Mouse (Mus musculus): ENCODE measurements at regions not wholly inside any gene's neighbourhood (a gene's known extent, or its start where the extent isn't known, plus 50 kb on each side); places are given as distances from the start of the nearest gene placed in this dataset.

DNA sequence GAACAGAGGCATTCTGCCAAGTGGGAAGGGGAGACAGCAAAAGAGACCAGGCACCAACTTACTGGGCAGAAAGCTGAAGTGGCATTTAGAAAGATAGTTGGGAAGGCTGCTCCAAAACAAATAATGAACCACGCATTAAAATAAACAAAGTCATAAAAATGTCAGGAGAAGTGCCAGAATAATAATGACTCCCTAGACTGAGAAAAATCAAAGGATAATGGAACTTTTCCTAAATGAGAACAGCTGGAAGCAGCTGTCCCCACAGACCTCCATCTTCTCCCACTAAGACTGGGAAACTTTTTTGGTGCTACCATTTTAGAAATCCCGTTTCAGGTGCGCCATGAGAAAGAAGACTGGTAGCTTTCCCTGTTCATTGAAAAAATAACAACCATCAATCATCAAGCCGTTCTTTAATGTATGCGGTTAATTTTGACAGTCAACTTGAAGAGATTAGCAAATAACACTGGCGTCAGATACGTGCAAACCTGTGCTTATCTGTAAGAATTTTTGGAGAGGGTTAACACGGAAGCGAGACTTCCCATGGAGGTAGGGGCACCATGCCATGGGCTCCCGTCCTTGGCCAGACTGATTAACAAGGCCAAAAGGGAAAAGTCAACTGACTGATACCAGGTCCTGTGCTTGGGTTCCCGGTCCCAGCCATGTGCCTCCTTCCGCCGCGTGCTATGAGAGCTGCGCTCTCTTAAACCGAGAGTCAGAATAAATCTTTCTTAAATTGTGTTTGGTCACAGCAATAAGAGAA lies 286.1 kb upstream of the Id4 start:
- DNase-seq (ENCODE audit: low spot score), result no peak

DNA sequence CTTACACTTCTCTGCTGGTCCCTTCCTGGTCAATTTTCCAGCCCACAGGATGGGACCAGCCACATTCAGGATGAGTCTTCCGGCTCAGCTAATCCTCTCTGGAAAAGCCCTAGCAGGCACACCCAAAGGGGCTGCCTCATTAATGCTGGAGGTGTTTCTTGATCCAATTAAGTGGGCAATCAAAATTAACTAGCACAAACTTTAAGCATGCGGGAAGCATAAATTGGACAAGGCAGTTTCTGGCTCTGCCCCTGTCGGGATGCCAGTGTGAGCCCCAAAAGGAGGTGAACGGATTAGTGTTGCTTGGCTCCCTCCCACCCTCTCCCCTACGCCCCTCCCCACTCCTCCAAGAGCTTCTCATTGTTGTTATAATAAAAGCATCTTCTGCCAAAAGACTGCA lies 262.5 kb upstream of the Id4 start:
- no peak for DNase-seq (ENCODE audit: low spot score)

DNA sequence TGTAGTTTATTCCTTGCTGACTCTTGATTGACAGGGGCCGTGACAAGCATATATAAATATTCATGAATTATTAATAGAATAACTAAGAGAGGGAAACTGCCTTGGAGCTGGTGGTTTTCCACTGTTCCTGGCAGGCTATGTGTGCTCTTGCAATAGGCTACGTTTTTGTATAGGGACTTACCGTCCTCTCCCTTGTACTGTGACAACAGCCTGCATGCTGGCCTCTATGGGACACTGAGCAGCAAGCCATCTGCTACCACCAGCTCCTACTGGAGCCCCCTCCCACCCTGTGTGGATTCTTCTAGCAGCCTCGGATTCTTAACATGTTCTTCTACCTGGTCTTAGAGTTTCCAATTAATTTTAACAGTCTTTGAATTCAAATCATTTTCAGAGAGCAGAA lies 261.6 kb upstream of the Id4 start:
- no peak for DNase-seq (ENCODE audit: low spot score)

DNA sequence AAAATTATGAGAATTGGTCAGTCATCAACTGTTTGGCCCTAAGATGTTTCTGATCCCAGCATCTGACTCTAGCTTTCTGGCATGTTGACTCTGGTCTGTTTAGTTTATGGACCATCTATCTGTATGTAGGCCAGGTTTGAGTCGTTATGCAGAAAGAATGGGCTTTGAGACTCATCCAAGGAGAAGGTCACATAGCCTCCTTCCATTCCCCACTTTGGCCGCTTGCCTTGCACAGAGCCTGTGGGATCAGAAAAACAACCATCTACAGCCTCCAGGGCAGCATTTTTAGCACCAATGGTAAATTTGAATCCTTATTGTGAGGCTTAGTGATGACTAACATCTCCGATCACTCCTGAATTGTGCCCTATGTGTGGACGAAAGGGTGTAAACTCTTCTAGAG lies 257.9 kb upstream of the Id4 start:
- DNase-seq (ENCODE audit: low spot score), result no peak

DNA sequence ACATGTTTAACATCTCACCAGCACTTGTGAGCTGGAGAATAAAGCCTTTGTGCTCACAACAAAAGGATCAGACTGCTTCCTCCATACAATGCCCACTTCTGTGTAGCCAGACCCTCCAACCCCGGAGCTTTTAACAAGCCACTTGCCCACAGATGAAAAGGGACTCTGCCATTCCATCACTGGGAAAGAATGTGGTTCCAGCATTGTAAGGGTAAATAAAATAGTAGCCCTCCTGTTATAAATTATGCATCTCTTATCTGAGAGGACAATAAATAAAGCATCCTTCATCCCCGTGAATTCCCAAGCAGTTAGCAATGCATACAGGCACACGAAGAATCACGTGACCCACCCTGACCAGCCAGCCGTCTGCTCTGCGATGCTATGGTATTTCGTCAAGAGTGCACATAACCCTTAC lies 247.7 kb upstream of the Id4 start:
- DNase-seq (ENCODE audit: low spot score), result no peak

DNA sequence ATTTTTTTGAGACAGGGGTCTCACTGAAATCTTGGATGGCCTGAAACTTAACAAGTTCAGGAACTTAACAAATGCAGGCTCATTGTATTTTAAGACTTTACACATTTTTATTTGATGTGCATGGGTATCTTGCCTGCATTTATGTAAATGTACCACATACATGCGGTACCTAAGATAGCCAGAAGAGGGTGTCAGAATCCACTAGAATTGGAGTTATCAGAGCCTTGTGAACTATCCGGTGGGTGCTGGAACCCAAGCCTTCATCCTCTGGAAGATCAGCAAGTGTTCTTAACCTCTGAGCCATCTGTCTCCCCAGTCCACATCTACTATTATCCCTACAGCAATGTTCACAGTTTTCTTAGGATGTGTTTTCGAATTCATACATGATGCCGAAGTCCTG lies 245.7 kb upstream of the Id4 start:
- DNase-seq (ENCODE audit: low spot score), result no peak

DNA sequence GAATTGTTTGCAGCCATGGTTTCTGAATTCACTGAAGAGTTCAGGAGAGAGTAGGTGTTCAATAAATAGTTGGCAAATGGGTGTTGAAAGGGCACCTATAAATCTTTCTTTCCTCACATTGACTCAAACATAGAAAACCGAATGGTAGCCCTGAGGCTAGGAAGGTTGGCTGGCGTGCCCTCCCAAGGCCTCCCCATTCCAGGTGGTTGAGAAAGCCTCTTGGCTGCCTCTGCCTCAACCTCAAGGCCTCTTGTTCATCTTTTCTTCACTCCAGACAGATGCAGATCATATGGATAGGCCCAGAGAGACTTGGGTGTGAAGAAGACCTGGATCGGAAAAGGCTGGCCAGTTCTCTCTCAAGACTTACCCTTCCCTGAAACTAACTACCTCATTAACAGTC lies 245.0 kb upstream of the Id4 start:
- no peak for DNase-seq (ENCODE audit: low spot score)

DNA sequence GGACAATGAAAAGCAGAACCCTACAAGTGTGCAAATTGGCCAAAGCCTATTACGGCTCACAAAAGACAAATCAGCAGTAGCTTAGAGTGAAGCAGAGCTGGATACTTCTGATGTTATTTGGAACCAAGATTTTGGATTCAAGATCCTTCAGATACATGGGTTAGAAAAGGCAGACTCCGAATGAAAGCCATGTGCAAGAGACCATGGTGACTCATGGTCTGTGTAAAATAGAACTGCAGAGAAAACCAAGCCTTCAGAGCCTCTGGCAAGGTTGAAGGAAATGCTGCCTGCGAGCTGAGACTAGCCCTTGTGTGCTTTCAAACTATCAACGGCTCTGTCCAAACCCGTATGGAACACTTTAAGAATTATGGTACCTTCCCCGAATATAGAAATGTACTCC lies 244.4 kb upstream of the Id4 start:
- DNase-seq (ENCODE audit: low spot score), result no peak

DNA sequence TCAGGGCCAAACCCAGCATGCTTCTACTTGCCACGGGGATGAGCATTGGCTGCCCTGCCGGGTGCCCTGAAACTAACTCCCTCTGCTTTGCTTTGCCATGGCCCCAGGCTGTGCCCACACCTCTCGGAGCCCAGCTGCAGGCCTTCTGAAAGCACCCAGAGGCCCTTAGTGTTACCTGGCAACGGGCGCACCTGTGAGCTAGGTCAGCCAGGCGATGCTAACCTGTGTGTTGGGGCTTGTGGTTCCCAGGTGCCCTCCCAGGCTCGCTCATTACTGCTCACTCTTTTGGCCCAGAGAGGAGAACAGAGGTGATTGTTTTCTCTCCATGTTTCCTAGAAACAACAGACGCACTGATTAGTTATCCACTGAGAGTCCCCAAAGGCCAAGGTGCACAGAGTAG lies 243.4 kb upstream of the Id4 start:
- DNase-seq (ENCODE audit: low spot score), result no peak

DNA sequence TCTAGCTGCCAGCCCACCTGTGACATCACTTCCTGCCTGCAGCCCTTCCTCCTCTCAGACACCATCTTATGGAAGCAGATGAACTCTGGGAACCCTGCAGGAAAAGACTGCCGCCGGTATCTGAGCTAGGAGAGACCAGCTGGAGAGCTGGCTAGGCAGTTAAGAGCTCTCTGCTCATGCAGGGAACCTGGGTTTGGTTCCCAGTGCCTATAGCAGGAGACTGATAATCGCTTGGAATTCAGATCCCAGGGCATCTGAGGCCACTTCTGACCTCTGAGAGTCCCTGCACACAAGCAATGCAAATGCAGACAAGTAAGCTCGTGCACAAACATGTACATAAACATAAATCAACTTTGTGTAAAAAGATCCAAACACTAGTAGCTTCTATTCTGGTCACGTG lies 242.4 kb upstream of the Id4 start:
- no peak for DNase-seq (ENCODE audit: low spot score)

DNA sequence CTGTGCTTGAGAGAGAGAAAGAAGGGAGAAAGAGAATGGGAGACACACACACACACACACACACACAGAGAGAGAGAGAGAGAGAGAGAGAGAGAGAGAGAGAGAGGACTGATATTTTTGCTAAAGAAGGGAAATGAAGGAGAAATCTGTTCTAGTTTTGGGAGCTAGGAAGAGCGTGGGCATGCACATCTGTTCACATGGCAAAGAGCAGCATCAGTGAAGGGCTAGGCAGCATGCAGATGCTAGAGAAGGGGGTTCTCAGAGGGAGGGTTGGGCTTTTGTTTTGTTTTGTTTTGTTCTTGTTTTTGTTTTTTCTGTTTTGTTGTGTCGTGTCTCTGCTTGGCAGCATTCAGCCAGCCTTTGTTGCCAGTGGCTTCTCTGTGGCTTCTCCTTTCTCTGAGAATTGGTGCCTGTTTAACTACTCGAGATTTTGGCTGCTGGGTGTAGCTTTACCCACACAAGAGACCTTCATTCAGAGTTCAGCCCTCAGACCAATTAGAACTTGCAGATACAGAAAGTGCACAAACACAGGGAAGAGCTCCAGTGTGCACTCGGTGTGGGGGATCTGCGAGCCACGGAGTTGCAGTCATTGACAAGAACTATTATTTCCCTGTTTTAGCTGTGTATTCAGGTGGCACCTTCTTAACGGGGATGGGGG lies 237.9 kb upstream of the Id4 start:
- no peak for DNase-seq (ENCODE audit: low spot score)

DNA sequence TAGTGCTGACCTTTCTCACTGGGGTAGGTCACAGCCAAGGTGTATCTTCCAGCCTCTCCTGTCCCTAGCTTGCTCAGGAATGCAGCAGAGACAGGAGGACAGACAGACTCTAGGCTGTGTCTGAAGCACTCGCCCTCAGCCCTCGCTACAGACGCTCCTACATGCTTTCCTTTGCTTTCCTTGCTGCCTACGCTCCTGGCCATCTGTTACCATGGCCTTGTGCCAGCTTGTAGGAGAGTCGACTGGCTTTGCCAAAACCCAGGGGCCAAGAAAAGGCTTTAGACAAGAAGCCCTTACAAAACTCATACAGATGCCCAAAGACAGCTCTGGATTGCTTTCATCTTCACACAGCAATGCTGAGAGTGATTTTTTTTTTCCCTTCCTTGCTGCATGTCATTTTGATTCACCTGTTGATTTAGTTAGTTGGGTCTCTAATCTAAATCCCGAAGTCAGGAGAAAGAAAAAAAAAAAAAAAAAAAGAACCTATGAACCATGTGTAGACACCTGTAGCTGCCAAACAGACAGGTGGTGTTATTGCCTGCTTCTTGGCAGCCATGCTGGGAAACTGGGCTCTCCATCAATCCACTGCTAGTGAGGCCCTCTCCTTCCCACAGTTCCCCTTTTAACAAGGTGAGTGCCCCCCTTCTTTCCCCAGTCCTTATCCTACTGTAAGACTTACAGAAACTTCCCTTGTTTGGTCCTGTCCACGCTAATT lies 233.1 kb upstream of the Id4 start:
- no peak for DNase-seq (ENCODE audit: low spot score)

DNA sequence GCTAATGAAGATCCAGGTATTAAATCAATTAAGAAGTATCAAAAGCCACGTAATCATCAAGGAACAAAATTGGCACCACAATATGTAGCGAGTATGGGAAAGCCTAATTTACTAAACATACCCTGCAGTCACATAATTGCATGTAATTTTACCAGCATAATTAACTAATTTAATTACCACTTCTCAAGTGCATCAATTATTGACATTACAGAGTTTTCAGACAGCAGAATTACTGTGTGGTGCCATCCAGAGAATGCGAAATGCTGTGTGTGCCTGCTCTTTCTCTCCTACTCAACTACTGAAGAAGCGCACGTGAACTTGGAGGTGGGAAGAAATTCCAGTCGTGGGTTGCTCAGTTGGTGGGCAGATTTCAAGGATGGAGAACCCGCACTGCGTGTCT lies 229.5 kb upstream of the Id4 start:
- no peak for DNase-seq (ENCODE audit: low spot score)

DNA sequence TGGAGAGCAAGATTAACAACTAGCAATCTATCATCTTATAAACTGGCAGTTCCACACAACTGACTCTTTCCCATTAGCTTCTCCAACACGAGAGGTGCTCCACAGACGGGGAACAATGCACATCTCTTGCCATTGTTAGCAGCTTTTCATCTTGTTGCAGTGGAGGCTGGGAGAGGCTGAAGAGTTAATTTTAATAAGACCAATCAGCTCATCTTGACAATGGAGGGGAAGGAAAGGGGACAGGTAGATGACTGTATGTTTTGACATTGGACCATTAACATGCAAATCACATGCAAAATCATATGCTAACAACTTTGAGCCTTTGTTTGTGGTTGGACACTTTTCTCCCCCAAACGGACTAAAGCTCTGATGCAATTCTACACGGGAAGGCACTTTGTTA lies 218.9 kb upstream of the Id4 start:
- no peak for DNase-seq (ENCODE audit: low spot score)

DNA sequence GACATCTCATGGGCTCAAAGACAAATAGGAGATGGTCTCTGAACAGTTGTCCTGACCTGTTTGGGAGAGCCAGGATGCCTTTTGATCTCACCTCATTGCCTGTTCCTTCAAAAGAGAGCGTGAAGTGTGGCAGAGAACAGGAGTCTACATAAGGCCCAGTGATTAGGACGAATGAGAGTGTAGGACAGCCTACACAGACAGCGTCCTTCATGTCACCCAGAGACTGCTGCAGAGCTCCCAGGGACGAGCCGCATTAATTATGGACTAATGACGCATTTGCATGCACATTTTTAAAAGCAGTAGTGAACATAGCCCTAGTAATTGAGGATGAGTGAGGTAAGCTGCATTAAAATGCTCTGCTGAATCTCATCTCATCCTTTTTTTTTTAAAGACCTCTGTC lies 218.5 kb upstream of the Id4 start:
- DNase-seq (ENCODE audit: low spot score), result no peak

DNA sequence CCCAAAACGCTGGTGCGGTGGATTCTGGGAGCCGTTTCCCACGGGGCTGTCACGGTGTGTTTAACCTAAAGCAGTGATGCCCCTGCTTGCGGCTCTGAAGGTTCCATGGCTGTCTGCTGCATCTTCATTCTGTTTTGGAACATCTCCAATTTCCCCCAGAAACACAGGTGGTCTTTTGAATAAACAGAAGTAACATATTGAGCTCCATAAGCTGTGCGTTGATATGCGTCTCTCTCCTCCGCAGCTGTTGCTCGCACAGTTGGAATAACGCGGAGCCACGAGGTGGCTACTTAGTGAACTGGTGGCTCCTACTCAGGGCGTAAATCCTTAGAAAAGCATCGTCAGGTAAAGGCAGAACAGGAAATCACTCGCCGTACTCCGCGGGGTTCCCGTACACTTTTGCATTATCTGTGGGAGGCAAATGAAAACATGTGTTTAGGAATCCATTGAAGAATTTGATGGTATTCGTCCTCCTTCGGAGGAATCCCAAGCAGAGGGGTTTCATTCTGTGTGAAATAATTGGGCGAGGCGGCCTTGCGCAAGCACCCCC lies 214.8 kb upstream of the Id4 start:
- DNase-seq (ENCODE audit: low spot score), result no peak

DNA sequence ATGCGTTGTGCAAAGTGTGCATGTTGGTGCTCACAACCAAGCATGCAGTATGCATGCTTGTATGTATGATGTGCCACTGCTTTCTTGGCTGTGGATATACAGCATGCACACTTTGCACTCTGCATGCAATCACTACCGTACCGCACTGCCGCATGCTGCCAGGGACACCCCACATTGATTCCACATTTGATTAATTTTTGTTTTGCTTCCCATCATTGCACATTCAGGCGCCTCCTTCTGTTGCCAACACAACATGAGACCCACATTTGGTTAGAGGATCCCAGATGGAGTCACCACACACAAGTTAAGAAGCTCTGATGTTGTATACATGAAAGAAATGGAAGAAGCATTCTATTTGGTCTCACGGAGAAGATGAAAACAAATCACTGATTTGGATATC lies 211.2 kb upstream of the Id4 start:
- no peak for DNase-seq (ENCODE audit: low spot score)

DNA sequence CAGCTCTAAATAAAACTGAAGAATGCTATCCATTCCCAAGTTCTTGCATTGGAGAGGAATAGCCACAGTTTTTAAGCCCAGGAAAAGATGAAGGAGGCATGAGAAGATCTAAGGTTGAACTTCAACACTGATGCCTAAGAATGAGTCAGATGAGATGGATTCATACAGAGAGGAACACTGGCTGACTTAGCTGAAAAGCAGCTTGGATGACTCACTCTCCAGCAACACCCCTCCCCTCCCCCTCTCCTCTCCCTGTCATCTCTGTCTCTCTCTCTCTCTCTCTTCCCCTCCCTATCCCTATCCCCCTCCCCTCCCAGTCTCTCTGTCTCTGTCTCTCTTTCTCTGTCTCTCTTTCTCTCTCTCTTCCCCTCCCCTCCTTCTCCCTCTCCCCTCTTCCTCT lies 186.4 kb upstream of the Id4 start:
- no peak for DNase-seq (ENCODE audit: low spot score)

DNA sequence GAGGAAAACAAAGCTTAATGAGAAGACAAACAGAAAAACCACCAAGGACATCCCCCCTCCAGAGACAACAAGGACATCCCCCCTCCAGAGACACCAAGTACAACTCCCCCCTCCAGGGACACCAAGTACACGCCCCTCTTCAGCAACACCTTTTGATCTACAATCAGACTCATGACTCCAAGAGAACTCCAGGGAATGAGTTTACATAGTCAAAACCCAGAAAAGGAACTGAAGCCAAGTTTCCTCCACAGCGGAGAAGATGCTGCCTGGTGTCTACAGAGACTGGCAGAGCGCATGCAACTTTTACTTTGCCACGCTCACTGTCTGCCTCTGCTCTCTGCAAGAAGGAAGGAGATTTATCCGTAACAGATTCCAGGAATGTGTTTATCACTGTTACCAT lies 185.7 kb upstream of the Id4 start:
- no peak for DNase-seq (ENCODE audit: low spot score)

DNA sequence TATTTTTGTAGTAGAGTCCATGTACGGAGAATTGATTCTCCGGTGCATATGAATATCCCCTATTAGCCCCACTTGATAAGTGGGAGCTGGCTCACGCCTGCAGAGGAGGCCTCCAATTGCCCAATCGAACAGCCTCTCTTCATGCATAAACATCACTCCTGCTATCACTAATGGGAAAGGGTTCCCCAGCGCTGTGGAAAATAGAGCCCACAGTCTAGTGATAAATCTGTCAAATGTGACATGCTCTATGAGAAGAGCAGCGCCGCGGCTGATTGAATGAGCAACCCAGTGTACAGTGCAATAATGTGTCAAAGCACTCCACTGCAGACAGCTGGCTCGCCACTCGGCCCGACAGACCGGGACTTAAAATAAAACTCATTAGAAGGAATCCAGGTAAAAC lies 182.8 kb upstream of the Id4 start:
- no peak for DNase-seq (ENCODE audit: low spot score)

DNA sequence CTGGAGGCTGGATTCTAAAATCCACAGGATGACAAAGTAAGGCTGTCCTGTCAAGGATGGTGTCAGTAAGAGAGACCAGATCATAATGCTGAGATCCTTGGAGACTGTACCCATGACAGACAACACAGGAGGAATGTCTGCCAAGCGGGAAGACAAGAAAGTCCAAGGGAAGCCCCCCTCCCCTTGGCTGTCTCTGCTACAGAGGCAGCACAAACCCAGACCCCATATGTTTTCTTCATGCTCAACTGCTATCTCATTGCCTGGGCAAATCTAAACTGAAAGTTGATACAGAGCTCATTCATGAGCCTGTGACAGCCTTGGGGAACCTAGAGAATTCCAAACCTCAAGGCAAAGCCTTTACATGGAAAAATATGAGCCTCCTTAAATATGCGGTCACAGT lies 177.7 kb upstream of the Id4 start:
- no peak for DNase-seq (ENCODE audit: low spot score)

DNA sequence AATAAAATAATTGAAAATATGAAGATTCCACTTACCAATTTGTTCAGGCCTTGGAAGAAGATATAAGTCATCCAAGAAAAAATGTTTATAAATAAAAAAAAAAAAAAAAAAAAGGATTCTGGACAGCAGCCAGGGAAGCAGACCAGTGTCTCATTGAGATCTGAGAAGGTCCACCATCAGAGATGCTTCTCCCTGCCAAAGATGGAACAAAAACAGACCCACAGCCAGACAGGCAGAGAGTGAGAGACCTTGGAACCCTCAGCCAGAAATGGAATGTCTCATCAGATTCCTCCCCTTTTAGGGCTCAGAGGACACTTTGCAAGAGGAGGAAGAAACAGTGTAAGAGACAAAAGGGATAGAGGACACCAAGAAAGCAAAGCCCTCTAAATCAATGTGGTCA lies 177.2 kb upstream of the Id4 start:
- no peak for DNase-seq (ENCODE audit: low spot score)
